ENCODE assay signal across 8 mouse cellular contexts in the genomic region with DNA sequence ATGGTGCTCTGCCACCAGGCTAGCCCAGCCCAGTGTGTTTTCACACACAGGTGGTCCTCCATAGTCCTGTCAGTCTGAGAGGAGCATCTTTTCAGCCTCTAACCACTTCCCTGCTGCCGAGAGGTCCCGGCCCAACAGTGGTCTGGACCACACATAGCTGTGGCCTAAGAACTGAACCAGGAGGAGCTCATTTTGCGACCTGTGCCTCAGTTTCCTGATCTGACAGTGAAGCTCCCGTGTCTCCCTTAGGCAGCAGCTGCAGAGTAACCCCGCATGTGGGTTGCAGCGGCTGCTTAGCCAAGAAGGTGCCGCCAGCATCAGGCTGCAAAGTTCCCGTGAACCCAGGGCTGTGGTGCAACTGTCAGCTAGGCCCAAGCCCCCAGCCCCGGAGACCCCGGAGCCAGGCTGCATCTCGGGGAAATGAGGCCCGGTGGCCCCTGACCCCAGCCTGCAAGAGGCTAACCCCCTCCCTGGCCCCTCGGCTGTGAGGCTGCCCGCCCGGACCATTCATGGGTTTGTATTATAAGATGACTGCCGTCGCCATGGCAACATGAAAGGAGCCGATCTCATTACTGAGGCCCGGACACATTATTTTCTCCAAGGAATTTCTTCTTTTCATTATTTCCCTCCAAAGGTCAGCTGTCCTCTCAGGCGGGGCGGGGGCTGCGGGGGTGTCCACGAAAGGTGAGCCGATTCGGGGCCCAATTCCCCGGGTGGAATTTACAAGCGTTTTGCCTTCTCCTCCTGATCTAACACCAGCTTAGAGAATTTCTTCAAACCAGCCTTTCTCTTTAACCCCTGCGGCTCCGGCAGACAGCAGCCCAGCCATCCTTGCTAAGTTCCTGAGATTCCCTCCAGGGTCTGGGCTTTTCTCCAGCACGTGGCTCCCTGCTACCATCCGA.
DNase-seq lines count a peak whose midpoint lies in the region; ATAC-seq and TF ChIP-seq lines count a peak whose summit lies in the region.

No protein-coding gene starts in this region.

- H3K36me3 ChIP-seq in kidney, embryonic 16.5 days (ENCODE audit: insufficient read depth, low read length), result no peaks in the 10 kb centered on the region
- H3K36me3 ChIP-seq in kidney, adult 2 months (ENCODE audit: control insufficient read depth, insufficient read depth, low read length), result no peaks in the 10 kb centered on the region
- no peaks in the 10 kb centered on the region for H3K36me3 ChIP-seq in hindbrain, embryonic 12.5 days
- H3K36me3 ChIP-seq in limb, embryonic 12.5 days, result no peaks in the 10 kb centered on the region

- H3K27ac ChIP-seq in kidney, embryonic 16.5 days (ENCODE audit: low read length), result no peak overlapping the region
- no peak overlapping the region for H3K27ac ChIP-seq in kidney, adult 2 months (ENCODE audit: insufficient read depth, low read depth, low read length)
- H3K27ac ChIP-seq in hindbrain, embryonic 12.5 days, result peak overlapping the region; percentile 90
- peak overlapping the region; percentile 75 for H3K27ac ChIP-seq in limb, embryonic 12.5 days

- H3K4me2 ChIP-seq in kidney, embryonic 16.5 days (replicated peaks; ENCODE audit: low read depth, low read length), result peak overlapping the region; percentile 56
- peak overlapping the region; percentile 55 for H3K4me2 ChIP-seq in hindbrain, embryonic 12.5 days (replicated peaks)
- H3K4me2 ChIP-seq in limb, embryonic 12.5 days, result peak overlapping the region; percentile 62

- ATAC-seq in kidney, embryonic 16.5 days (ENCODE audit: low FRiP score, low TSS enrichment), result no peak
- peak; percentile 77 for ATAC-seq in hindbrain, embryonic 12.5 days (ENCODE audit: low FRiP score)
- ATAC-seq in limb, embryonic 12.5 days (ENCODE audit: insufficient number of reproducible peaks, insufficient read depth, low FRiP score, low TSS enrichment, low read depth), result peak; percentile 34; the same call in 1 of the 2 replicates
- no peak for ATAC-seq in CD4-positive, CD25-positive, alpha-beta regulatory T cell, adult 4 months

- peak overlapping the region; percentile 37; the same call in 1 of the 2 replicates for H3K9ac ChIP-seq in kidney, embryonic 16.5 days (replicated peaks; ENCODE audit: low read length)
- H3K9ac ChIP-seq in hindbrain, embryonic 12.5 days, result peak overlapping the region; percentile 53
- H3K9ac ChIP-seq in limb, embryonic 12.5 days (replicated peaks), result peak overlapping the region; percentile 48; the same call in 1 of the 2 replicates

- no peak for TF ChIP-seq CTCF in kidney, adult 2 months (conservative IDR thresholded peaks at IDR 0.05; ENCODE audit: insufficient read depth, insufficient read length, low read depth, low read length)

- DNase-seq in kidney, adult 2 months, result no peak
- peak; percentile 80 for DNase-seq in embryo, embryonic 11.5 days (ENCODE audit: low read depth, low spot score)
- peak; percentile 69 for DNase-seq in right cerebral cortex, postnatal 14 days
- DNase-seq in thymus, postnatal 0 days (ENCODE audit: low spot score), result no peak

- H3K4me1 ChIP-seq in kidney, embryonic 16.5 days (ENCODE audit: insufficient read depth, low read length), result peaks cover 42% of the 10 kb centered on the region
- no peaks in the 10 kb centered on the region for H3K4me1 ChIP-seq in kidney, adult 2 months (ENCODE audit: control insufficient read depth, insufficient read depth, low read length)
- peaks cover 76% of the 10 kb centered on the region for H3K4me1 ChIP-seq in hindbrain, embryonic 12.5 days
- H3K4me1 ChIP-seq in limb, embryonic 12.5 days (replicated peaks), result peaks cover 62% of the 10 kb centered on the region

- peak overlapping the region; percentile 30 for H3K4me3 ChIP-seq in kidney, embryonic 16.5 days (ENCODE audit: low read length)
- no peak overlapping the region for H3K4me3 ChIP-seq in kidney, adult 2 months (ENCODE audit: insufficient read depth, low read depth, low read length)
- peak overlapping the region; percentile 30 for H3K4me3 ChIP-seq in hindbrain, embryonic 12.5 days
- peak overlapping the region; percentile 35 for H3K4me3 ChIP-seq in limb, embryonic 12.5 days (replicated peaks)

- 5% methylated on average over 31 of the region's 31 CpGs for WGBS in kidney, embryonic 16.5 days
- 13% methylated on average over 31 of the region's 31 CpGs for WGBS in kidney, adult 2 months
- WGBS in hindbrain, embryonic 12.5 days, result under 1% methylated on average over 31 of the region's 31 CpGs
- 5% methylated on average over 31 of the region's 31 CpGs for WGBS in limb, embryonic 12.5 days

- no peaks in the 10 kb centered on the region for H3K9me3 ChIP-seq in kidney, embryonic 16.5 days (ENCODE audit: low read length)
- no peaks in the 10 kb centered on the region for H3K9me3 ChIP-seq in hindbrain, embryonic 12.5 days (replicated peaks)
- no peaks in the 10 kb centered on the region for H3K9me3 ChIP-seq in limb, embryonic 12.5 days

- no peak for TF ChIP-seq POLR2A in kidney, adult 2 months (IDR thresholded peaks at IDR 0.05; ENCODE audit: low read depth, low read length)

- H3K27me3 ChIP-seq in kidney, embryonic 16.5 days (ENCODE audit: insufficient read depth, low read length), result peaks cover 41% of the 10 kb centered on the region
- H3K27me3 ChIP-seq in kidney, adult 2 months (replicated peaks; ENCODE audit: control insufficient read depth, insufficient read depth, low read length), result no peaks in the 10 kb centered on the region; the same call in 1 of the 2 replicates
- H3K27me3 ChIP-seq in hindbrain, embryonic 12.5 days, result no peaks in the 10 kb centered on the region
- peaks cover 13% of the 10 kb centered on the region; the same call in 1 of the 2 replicates for H3K27me3 ChIP-seq in limb, embryonic 12.5 days

Comparison
In these comparisons a context has a peak if more than half of its experiments do, and no peak if none do; other contexts are left out.
1. ATAC-seq: peak in hindbrain, embryonic 12.5 days (single experiment) and limb, embryonic 12.5 days (single experiment); none in kidney, embryonic 16.5 days (single experiment) and CD4-positive, CD25-positive, alpha-beta regulatory T cell, adult 4 months (single experiment).
2. H3K27ac ChIP-seq: peak in hindbrain, embryonic 12.5 days (single experiment) and limb, embryonic 12.5 days (single experiment); none in kidney, embryonic 16.5 days (single experiment) and kidney, adult 2 months (single experiment).
3. DNase-seq: peak in embryo, embryonic 11.5 days (single experiment) and right cerebral cortex, postnatal 14 days (single experiment); none in kidney, adult 2 months (single experiment) and thymus, postnatal 0 days (single experiment).
4. Peak in every context shown above with its lines, with median percentiles within 50 percentile points of each other: H3K4me2 ChIP-seq and H3K9ac ChIP-seq.